Mouse (Mus musculus) cortical plate, adult 2 months (tissue): ENCODE data around the gene Arid2.

Experiments used
- CTCF ChIP-seq: fragments of 200-500 bp; IDR thresholded peaks from 2 replicates; pipeline ENCODE4 v1.5.1; 2011; ENCODE audit warnings: mild to moderate bottlenecking, control low read depth, low read length; ENCODE audit not compliant: insufficient read depth; ENCODE audit errors: extremely low read depth
- POLR2A ChIP-seq: fragments of 200-500 bp; IDR thresholded peaks from 2 replicates; pipeline ENCODE4 v1.6.1; 2011; ENCODE audit warnings: mild to moderate bottlenecking, low read length, control low read depth; ENCODE audit not compliant: insufficient read depth; ENCODE audit errors: extremely low read depth

DNA sequence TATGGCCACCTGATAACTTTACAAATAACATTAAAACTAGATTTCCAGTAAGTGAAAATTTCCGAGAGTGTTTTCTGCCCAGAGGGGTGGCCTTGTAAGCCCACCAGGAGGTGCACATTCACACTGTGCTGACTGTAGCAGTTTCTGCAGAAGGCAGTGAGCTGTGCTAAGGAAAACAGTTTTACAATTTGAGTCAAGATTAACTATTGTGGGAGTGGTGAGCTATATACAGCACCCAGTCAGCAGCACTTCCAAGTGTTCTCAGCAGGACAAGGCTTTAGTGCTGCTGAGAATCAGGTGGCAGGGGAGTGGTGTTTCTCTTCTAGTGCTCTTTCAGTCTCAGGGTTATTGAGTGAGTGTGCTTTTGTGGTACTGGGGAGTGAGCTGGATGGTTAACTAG is 101.2 kb downstream of the Arid2 start:
- TF ChIP-seq POLR2A (no peak), CTCF (no peak)
